ENCODE assay signal across 8 mouse cellular contexts in the genomic region with DNA sequence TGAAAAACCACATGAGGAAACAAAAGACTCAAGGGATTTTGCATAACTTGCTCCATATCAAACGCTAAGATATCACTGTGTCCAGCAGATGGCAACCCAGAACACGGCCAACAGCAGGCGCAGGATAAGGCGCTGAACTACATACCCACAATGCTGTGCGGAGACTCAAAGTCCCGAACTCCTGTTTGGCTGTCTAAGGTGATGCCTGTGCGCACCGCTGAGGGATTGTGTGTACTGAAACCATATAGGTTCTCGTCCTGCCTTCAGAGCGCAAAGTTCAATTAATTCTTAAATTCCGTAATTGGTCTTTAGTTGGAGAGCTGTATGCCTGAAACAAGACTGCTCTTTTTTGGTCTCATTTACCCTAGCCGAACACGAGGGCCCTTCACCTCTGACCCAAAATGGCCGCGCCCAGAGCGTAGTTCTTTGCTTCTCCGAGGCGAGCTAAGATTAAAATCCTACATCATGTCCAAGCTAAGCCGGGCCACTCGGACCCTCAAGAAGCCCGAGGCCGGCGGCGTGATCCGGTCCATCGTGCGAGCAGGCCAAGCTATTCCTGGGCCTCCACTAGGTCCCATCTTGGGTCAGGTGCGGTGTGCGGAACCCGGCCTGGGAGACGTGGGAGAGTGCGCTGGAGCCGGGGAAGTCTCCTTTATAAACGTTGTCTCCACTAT. TPM values are rescaled to one million over a fixed set of nuclear protein-coding genes. Genes with fewer than 3 reads are reported as not detected.
DNase-seq lines count a peak whose midpoint lies in the region; ATAC-seq lines count a peak whose summit lies in the region.

Gene Mrpl11 (plus strand): TSS at position 220 of the 674 bp plus-strand sequence.

- H3K4me3 ChIP-seq in heart, embryonic 14.5 days (ENCODE audit: control insufficient read depth in 1 of 2, insufficient read depth in 1 of 2, low read depth in 1 of 2, low read length in 2 of 2) = peak within 1 kb of the TSS; percentile 71 to 91
- peak within 1 kb of the TSS; percentile 80 for H3K4me3 ChIP-seq in liver, embryonic 13.5 days (replicated peaks)
- peak within 1 kb of the TSS; percentile 68 for H3K4me3 ChIP-seq in stomach, embryonic 16.5 days (replicated peaks; ENCODE audit: low read length)

- H3K9ac ChIP-seq in heart, embryonic 14.5 days (ENCODE audit: low read length) = peak within 1 kb of the TSS; percentile 81
- H3K9ac ChIP-seq in liver, embryonic 13.5 days = peak within 1 kb of the TSS; percentile 84
- peak within 1 kb of the TSS; percentile 82 for H3K9ac ChIP-seq in stomach, embryonic 16.5 days (ENCODE audit: low read length)

- peak within 1 kb of the TSS; percentile 65 to 69 for H3K27ac ChIP-seq in heart, embryonic 14.5 days (replicated peaks in 1 of 2; ENCODE audit: control insufficient read depth in 1 of 2, insufficient read depth in 1 of 2, low read depth in 2 of 2, low read length in 2 of 2)
- peak within 1 kb of the TSS; percentile 57 for H3K27ac ChIP-seq in liver, embryonic 13.5 days
- H3K27ac ChIP-seq in stomach, embryonic 16.5 days (ENCODE audit: low read length) = peak within 1 kb of the TSS; percentile 68

- no peaks in the 10 kb centered on the region for H3K9me3 ChIP-seq in heart, embryonic 14.5 days (ENCODE audit: control insufficient read depth, low read length)
- H3K9me3 ChIP-seq in liver, embryonic 13.5 days (replicated peaks) = no peaks in the 10 kb centered on the region
- no peaks in the 10 kb centered on the region for H3K9me3 ChIP-seq in stomach, embryonic 16.5 days (replicated peaks; ENCODE audit: control insufficient read depth, low read length)

- peak; percentile 99 for ATAC-seq in CD4-positive, CD25-positive, alpha-beta regulatory T cell, adult 4 months
- peak; percentile 91 for ATAC-seq in heart, embryonic 14.5 days (ENCODE audit: insufficient number of reproducible peaks, insufficient read depth, low FRiP score, low read depth)
- ATAC-seq in liver, embryonic 13.5 days (ENCODE audit: low read depth) = peak; percentile 96
- ATAC-seq in stomach, embryonic 16.5 days (ENCODE audit: insufficient read depth, low FRiP score) = peak; percentile 96

- WGBS in heart, embryonic 14.5 days = under 1% methylated on average over 34 of the region's 34 CpGs
- WGBS in liver, embryonic 13.5 days (ENCODE audit: insufficient replicate concordance) = under 1% methylated on average over 34 of the region's 34 CpGs
- WGBS in stomach, embryonic 16.5 days = under 1% methylated on average over 34 of the region's 34 CpGs

- DNase-seq in c-Kit-negative CD71-positive TER-119-positive erythroid progenitor cells, embryonic 14.5 days (ENCODE audit: low read depth, low spot score) = peak; percentile 87
- peak; percentile 87 for DNase-seq in fibroblast of lung, adult 2 months (ENCODE audit: low read depth)
- peak; percentile 94 for DNase-seq in kidney, postnatal 14 days
- DNase-seq in liver, embryonic 13.5 days = peak; percentile 86
- DNase-seq in neural tube, embryonic 10.5 days (ENCODE audit: extremely low spot score, low spot score) = peak; percentile 91

- peaks cover 29% of the 10 kb centered on the region for H3K36me3 ChIP-seq in heart, embryonic 14.5 days (ENCODE audit: control insufficient read depth, insufficient read depth, low read length)
- H3K36me3 ChIP-seq in liver, embryonic 13.5 days = peaks cover 29% of the 10 kb centered on the region
- peaks cover 15% of the 10 kb centered on the region; the same call in 1 of the 2 replicates for H3K36me3 ChIP-seq in stomach, embryonic 16.5 days (ENCODE audit: control insufficient read depth, insufficient read depth, low read length)

- peak within 1 kb of the TSS; percentile 72 for H3K4me2 ChIP-seq in heart, embryonic 14.5 days (ENCODE audit: low read length)
- H3K4me2 ChIP-seq in liver, embryonic 13.5 days = peak within 1 kb of the TSS; percentile 74
- peak within 1 kb of the TSS; percentile 75 for H3K4me2 ChIP-seq in stomach, embryonic 16.5 days (ENCODE audit: low read depth, low read length)

- peaks cover 0 to 5% of the 10 kb centered on the region in 2 experiments; a peak in 2 of 4 replicates for H3K4me1 ChIP-seq in heart, embryonic 14.5 days (ENCODE audit: control insufficient read depth in 2 of 2, insufficient read depth in 2 of 2, low read length in 2 of 2)
- H3K4me1 ChIP-seq in liver, embryonic 13.5 days (replicated peaks) = peaks cover 13% of the 10 kb centered on the region
- H3K4me1 ChIP-seq in stomach, embryonic 16.5 days (ENCODE audit: control insufficient read depth, insufficient read depth, low read length) = peaks cover 4% of the 10 kb centered on the region

- H3K27me3 ChIP-seq in heart, embryonic 14.5 days (ENCODE audit: control insufficient read depth, insufficient read depth, low read length) = no peaks in the 10 kb centered on the region; the same call in 1 of the 2 replicates
- H3K27me3 ChIP-seq in liver, embryonic 13.5 days = no peaks in the 10 kb centered on the region; the same call in 1 of the 2 replicates
- no peaks in the 10 kb centered on the region for H3K27me3 ChIP-seq in stomach, embryonic 16.5 days (ENCODE audit: control insufficient read depth, insufficient read depth, low read length)

RNA-seq across cellular contexts. Expression of gene Mrpl11, which starts in this region (rescaled TPM):
- polyA plus RNA-seq in CD4-positive, CD25-positive, alpha-beta regulatory T cell, adult 4 months (2017; shearing (Covaris generic)) = 10 to 100 TPM; 75.6 to 83.6 TPM
- polyA plus RNA-seq in heart, embryonic 14.5 days (2014; fragmentation: Nextera tagmentation; extraction: Ambion mirVana) = 110 and 111 TPM in 2 replicates
- 67.6 and 80.0 TPM in 2 replicates for polyA plus RNA-seq in liver, embryonic 13.5 days (2015; fragmentation: Nextera tagmentation; extraction: Ambion mirVana)
- 79.6 and 80.5 TPM in 2 replicates for polyA plus RNA-seq in stomach, embryonic 16.5 days (2015; fragmentation: Nextera tagmentation; extraction: Ambion mirVana)

Comparison
In these comparisons a context has a peak if more than half of its experiments do, and no peak if none do; other contexts are left out.
1. Peak in every context shown above with its lines: DNase-seq, ATAC-seq, H3K4me3 ChIP-seq and H3K27ac ChIP-seq.